Mouse (Mus musculus): Measurements from ENCODE around the gene Ankib1. TPM values are rescaled to one million over a fixed set of nuclear protein-coding genes. Genes with fewer than 3 reads are reported as not detected.
"Not testable (repeated sequence)": the region's sequence is repeated elsewhere in the genome, so short reads cannot be mapped to it uniquely, and the experiment has no call there.

Ankib1 gene
- polyA plus RNA-seq, 1 experiment from 2014 or later: 11.3 TPM

GRCm38 (mm10) chr5:3665225-3665624 lies 137.5 kb downstream of the Ankib1 start:
- H3K9ac ChIP-seq (ENCODE audit: low read depth, low read length): no peak overlapping the region
- no peaks in the 10 kb centered on the region for H3K9me3 ChIP-seq (ENCODE audit: control insufficient read depth, low read length)
- H3K36me3 ChIP-seq (ENCODE audit: control insufficient read depth, insufficient read depth, low read length): no peaks in the 10 kb centered on the region
- 90% methylated on average over 2 of the region's 2 CpGs for WGBS
- DNase-seq (ENCODE audit: low spot score) (no peak), ATAC-seq (replicated peaks; ENCODE audit: low FRiP score) (no peak)
- H3K4me3 ChIP-seq (ENCODE audit: low read depth, low read length): no peak overlapping the region
- H3K27ac ChIP-seq (ENCODE audit: low read depth, low read length): no peak overlapping the region
- no peaks in the 10 kb centered on the region for H3K27me3 ChIP-seq (replicated peaks; ENCODE audit: control insufficient read depth, insufficient read depth, low read length)
- peaks cover 6% of the 10 kb centered on the region; the same call in 1 of the 2 replicates for H3K4me1 ChIP-seq (replicated peaks; ENCODE audit: control insufficient read depth, insufficient read depth, low read length)
- no peak overlapping the region for H3K4me2 ChIP-seq

GRCm38 (mm10) chr5:3657085-3657484 lies 145.6 kb downstream of the Ankib1 start, which contains the start of gene Gatad1:
Gatad1 (minus strand) TSS chr5:3657185.
- H3K4me1 ChIP-seq (replicated peaks; ENCODE audit: control insufficient read depth, insufficient read depth, low read length): no peaks in the 10 kb centered on the region
- H3K4me3 ChIP-seq (ENCODE audit: low read depth, low read length): no peak within 1 kb of the TSS
- H3K27me3 ChIP-seq (replicated peaks; ENCODE audit: control insufficient read depth, insufficient read depth, low read length): no peaks in the 10 kb centered on the region
- WGBS: 77% methylated on average over 5 of the region's 5 CpGs
- H3K27ac ChIP-seq (ENCODE audit: low read depth, low read length): no peak within 1 kb of the TSS
- no peaks in the 10 kb centered on the region for H3K36me3 ChIP-seq (ENCODE audit: control insufficient read depth, insufficient read depth, low read length)
- ATAC-seq (replicated peaks; ENCODE audit: low FRiP score): no peak
- DNase-seq (ENCODE audit: low spot score): no peak
- no peak within 1 kb of the TSS for H3K4me2 ChIP-seq
- H3K9me3 ChIP-seq (ENCODE audit: control insufficient read depth, low read length): no peaks in the 10 kb centered on the region
- H3K9ac ChIP-seq (ENCODE audit: low read depth, low read length): no peak within 1 kb of the TSS

- no peaks in the 10 kb centered on the region for H3K36me3 ChIP-seq (ENCODE audit: control insufficient read depth, insufficient read depth, low read length)
- 85% methylated on average over 4 of the region's 4 CpGs for WGBS
Observed at GRCm38 (mm10) chr5:3653801-3654200, 148.9 kb downstream of the Ankib1 start.

GRCm38 (mm10) chr5:3652903-3653575 lies 149.7 kb downstream of the Ankib1 start:
- not testable (repeated sequence) for H3K4me3 ChIP-seq (ENCODE audit: low read depth, low read length); H3K4me1 ChIP-seq (replicated peaks; ENCODE audit: control insufficient read depth, insufficient read depth, low read length); ATAC-seq (replicated peaks; ENCODE audit: low FRiP score); H3K9ac ChIP-seq (ENCODE audit: low read depth, low read length); H3K27me3 ChIP-seq (replicated peaks; ENCODE audit: control insufficient read depth, insufficient read depth, low read length); H3K36me3 ChIP-seq (ENCODE audit: control insufficient read depth, insufficient read depth, low read length); H3K4me2 ChIP-seq; H3K9me3 ChIP-seq (ENCODE audit: control insufficient read depth, low read length); H3K27ac ChIP-seq (ENCODE audit: low read depth, low read length)
- WGBS: 91% methylated on average over 14 of the region's 25 CpGs
- DNase-seq (ENCODE audit: low spot score): peak; percentile 17

More at GRCm38 (mm10) chr5:3653801-3654200, 148.9 kb downstream of the Ankib1 start:
- H3K4me1 ChIP-seq (replicated peaks; ENCODE audit: control insufficient read depth, insufficient read depth, low read length): 0 out of 2 replicates have a peak, but pooled peaks cover 3% of the 10 kb centered on the region
- DNase-seq (ENCODE audit: low spot score) (no peak), ATAC-seq (replicated peaks; ENCODE audit: low FRiP score) (no peak)
- no peak overlapping the region for H3K4me3 ChIP-seq (ENCODE audit: low read depth, low read length)
- no peak overlapping the region for H3K27ac ChIP-seq (ENCODE audit: low read depth, low read length)
- H3K9me3 ChIP-seq (ENCODE audit: control insufficient read depth, low read length): no peaks in the 10 kb centered on the region
- H3K4me2 ChIP-seq: no peak overlapping the region
- no peaks in the 10 kb centered on the region for H3K27me3 ChIP-seq (replicated peaks; ENCODE audit: control insufficient read depth, insufficient read depth, low read length)
- H3K9ac ChIP-seq (ENCODE audit: low read depth, low read length): no peak overlapping the region

- Histone ChIP-seq H3K4me2 (no peak overlapping the region), H3K9me3 (ENCODE audit: control insufficient read depth, low read length) (no peaks in the 10 kb centered on the region), H3K27ac (ENCODE audit: low read depth, low read length) (no peak overlapping the region), H3K4me3 (ENCODE audit: low read depth, low read length) (no peak overlapping the region), H3K4me1 (replicated peaks; ENCODE audit: control insufficient read depth, insufficient read depth, low read length) (peaks cover 3% of the 10 kb centered on the region; the same call in 1 of the 2 replicates), H3K9ac (ENCODE audit: low read depth, low read length) (no peak overlapping the region), H3K36me3 (ENCODE audit: control insufficient read depth, insufficient read depth, low read length) (no peaks in the 10 kb centered on the region), H3K27me3 (replicated peaks; ENCODE audit: control insufficient read depth, insufficient read depth, low read length) (no peaks in the 10 kb centered on the region)
- ATAC-seq (replicated peaks; ENCODE audit: low FRiP score) (no peak), DNase-seq (ENCODE audit: low spot score) (no peak)
- 73% methylated on average over 5 of the region's 5 CpGs for WGBS
Observed at GRCm38 (mm10) chr5:3651621-3652020, 151.1 kb downstream of the Ankib1 start.

- no peak within 1 kb of the TSS for H3K27ac ChIP-seq (ENCODE audit: low read depth, low read length)
- 76% methylated on average over 6 of the region's 6 CpGs for WGBS
- no peaks in the 10 kb centered on the region for H3K27me3 ChIP-seq (replicated peaks; ENCODE audit: control insufficient read depth, insufficient read depth, low read length)
- ATAC-seq (replicated peaks; ENCODE audit: low FRiP score) (no peak), DNase-seq (ENCODE audit: low spot score) (no peak)
- H3K36me3 ChIP-seq (ENCODE audit: control insufficient read depth, insufficient read depth, low read length): no peaks in the 10 kb centered on the region
- no peak within 1 kb of the TSS for H3K4me3 ChIP-seq (ENCODE audit: low read depth, low read length)
- H3K4me2 ChIP-seq: no peak within 1 kb of the TSS
- H3K4me1 ChIP-seq (replicated peaks; ENCODE audit: control insufficient read depth, insufficient read depth, low read length): peaks cover 3% of the 10 kb centered on the region; the same call in 1 of the 2 replicates
- no peaks in the 10 kb centered on the region for H3K9me3 ChIP-seq (ENCODE audit: control insufficient read depth, low read length)
- no peak within 1 kb of the TSS for H3K9ac ChIP-seq (ENCODE audit: low read depth, low read length)
Observed at GRCm38 (mm10) chr5:3650881-3651280, 151.8 kb downstream of the Ankib1 start, which contains the start of gene Tmbim7. Tmbim7 (plus strand) TSS chr5:3651181.

- H3K4me2 ChIP-seq: no peak overlapping the region
- H3K27ac ChIP-seq (ENCODE audit: low read depth, low read length): no peak overlapping the region
- ATAC-seq (replicated peaks; ENCODE audit: low FRiP score) (no peak), DNase-seq (ENCODE audit: low spot score) (no peak)
- H3K4me3 ChIP-seq (ENCODE audit: low read depth, low read length): no peak overlapping the region
- H3K9ac ChIP-seq (ENCODE audit: low read depth, low read length): no peak overlapping the region
- 61% methylated on average over 4 of the region's 4 CpGs for WGBS
- H3K4me1 ChIP-seq (replicated peaks; ENCODE audit: control insufficient read depth, insufficient read depth, low read length): peaks cover 7% of the 10 kb centered on the region
- H3K9me3 ChIP-seq (ENCODE audit: control insufficient read depth, low read length): no peaks in the 10 kb centered on the region
- peaks cover 7% of the 10 kb centered on the region for H3K36me3 ChIP-seq (ENCODE audit: control insufficient read depth, insufficient read depth, low read length)
- no peaks in the 10 kb centered on the region for H3K27me3 ChIP-seq (replicated peaks; ENCODE audit: control insufficient read depth, insufficient read depth, low read length)
Observed at GRCm38 (mm10) chr5:3648849-3649210, 153.9 kb downstream of the Ankib1 start.

- Histone ChIP-seq H3K27ac (ENCODE audit: low read depth, low read length) (no peak overlapping the region), H3K4me2 (peak overlapping the region; percentile 45), H3K9me3 (ENCODE audit: control insufficient read depth, low read length) (no peaks in the 10 kb centered on the region)
Observed at GRCm38 (mm10) chr5:3648206-3648848, 154.4 kb downstream of the Ankib1 start.

More at GRCm38 (mm10) chr5:3648206-3648848, 154.4 kb downstream of the Ankib1 start:
- DNase-seq (ENCODE audit: low spot score): no peak
- peak overlapping the region; percentile 99; the same call in 1 of the 2 replicates for H3K4me3 ChIP-seq (ENCODE audit: low read depth, low read length)
- peaks cover 7% of the 10 kb centered on the region for H3K4me1 ChIP-seq (replicated peaks; ENCODE audit: control insufficient read depth, insufficient read depth, low read length)
- H3K9ac ChIP-seq (ENCODE audit: low read depth, low read length): no peak overlapping the region
- WGBS: 45% methylated on average over 4 of the region's 4 CpGs
- H3K36me3 ChIP-seq (ENCODE audit: control insufficient read depth, insufficient read depth, low read length): peaks cover 9% of the 10 kb centered on the region
- ATAC-seq (replicated peaks; ENCODE audit: low FRiP score): no peak
- H3K27me3 ChIP-seq (replicated peaks; ENCODE audit: control insufficient read depth, insufficient read depth, low read length): no peaks in the 10 kb centered on the region

Measured in liver, embryonic 11.5 days (tissue).